Mouse (Mus musculus) kidney, embryonic 15.5 days (tissue): ENCODE data around the gene Pla2g12a. TPM values are rescaled to one million over a fixed set of nuclear protein-coding genes. Genes with fewer than 3 reads are reported as not detected.

Experiments
- ATAC-seq: fragments of 200-750 bp; cut with Nextera tagmentation; replicated peaks from 2 replicates; pipeline ENCODE4 v1.8.0; 2017; ENCODE audit warnings: moderate TSS enrichment; ENCODE audit not compliant: low FRiP score
- H3K27ac ChIP-seq: fragments of 300-500 bp; sonication (generic); 2 replicates; pipeline ENCODE4 v1.5.1; 2015; ENCODE audit warnings: mild to moderate bottlenecking, inconsistent platforms
- H3K27me3 ChIP-seq: fragments of 300-500 bp; sonication (generic); 2 replicates; pipeline ENCODE4 v1.6.1; 2015; ENCODE audit warnings: inconsistent platforms
- H3K36me3 ChIP-seq: fragments of 300-500 bp; sonication (generic); 2 replicates; pipeline ENCODE4 v1.6.1; 2015; ENCODE audit warnings: inconsistent platforms
- H3K4me1 ChIP-seq: fragments of 300-500 bp; sonication (generic); 2 replicates; pipeline ENCODE4 v1.6.1; 2015; ENCODE audit warnings: inconsistent platforms
- H3K4me2 ChIP-seq: fragments of 300-500 bp; sonication (generic); 2 replicates; pipeline ENCODE4 v1.6.1; 2015; ENCODE audit warnings: moderate library complexity, mild to moderate bottlenecking, inconsistent platforms
- H3K4me3 ChIP-seq: fragments of 300-500 bp; sonication (generic); replicated peaks from 2 replicates; pipeline ENCODE4 v1.5.1; 2015; ENCODE audit warnings: mild to moderate bottlenecking, inconsistent platforms
- H3K9ac ChIP-seq: fragments of 300-500 bp; sonication (generic); 2 replicates; pipeline ENCODE4 v1.6.1; 2015; ENCODE audit warnings: mild to moderate bottlenecking, inconsistent platforms
- H3K9me3 ChIP-seq: fragments of 300-500 bp; sonication (generic); replicated peaks from 2 replicates; pipeline ENCODE4 v1.6.1; 2016; ENCODE audit warnings: inconsistent platforms
- WGBS: fragments of 180-500 bp; shearing (Covaris S2); methylation state at CpG from one replicate; pipeline ENCODE4 v1.1.7; 2015; ENCODE audit warnings: mixed read lengths; 5-methylcytosine and 5-hydroxymethylcytosine counted together
- polyA plus RNA-seq: library from polyadenylated mRNA; unstranded; fragments of >200 nt; fragmentation: Nextera tagmentation; extraction: Ambion mirVana; gene quantifications from 2 replicates; pipeline ENCODE4 v1.2.1, GENCODE M21; 2015

Gene Pla2g12a
- polyA plus RNA-seq, 1 experiment from 2014 or later = 43.8 TPM

DNA sequence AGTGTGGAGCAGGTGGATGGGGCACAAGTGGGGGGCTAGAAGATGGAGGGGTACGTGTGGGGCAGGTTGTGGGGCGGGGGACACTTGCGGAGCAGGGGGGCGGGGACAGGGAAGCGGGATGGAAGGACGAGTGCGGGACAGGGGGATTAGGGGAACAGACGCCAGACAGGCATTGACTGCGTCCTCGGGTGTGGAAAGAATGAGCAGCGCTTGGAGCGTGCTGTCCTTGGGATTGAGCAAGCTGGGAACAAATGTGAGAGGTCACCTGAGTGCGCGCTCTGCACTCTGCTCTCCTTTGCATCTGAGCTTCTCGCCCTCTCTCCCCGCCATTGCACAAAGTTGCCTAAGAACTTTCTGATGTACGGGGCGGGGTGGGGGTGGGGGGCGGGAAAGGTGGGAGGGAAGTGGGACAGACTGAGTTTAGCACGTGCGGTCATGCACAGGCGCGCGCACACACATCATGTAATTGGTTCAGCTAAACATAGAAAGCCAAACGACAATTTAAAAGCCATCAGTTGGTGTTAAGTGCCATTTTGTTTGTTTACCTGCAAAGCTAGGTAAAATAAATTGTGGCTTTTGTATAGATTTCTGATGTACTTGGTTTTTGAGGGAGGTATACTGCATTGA is 838 bp downstream of the Pla2g12a start:
- under 1% methylated on average over 25 of the region's 25 CpGs for WGBS
- Histone ChIP-seq H3K36me3 (no peaks in the 10 kb centered on the region), H3K27ac (peak overlapping the region; percentile 81), H3K4me1 (peaks cover 17% of the 10 kb centered on the region), H3K9ac (peak overlapping the region; percentile 67), H3K9me3 (no peaks in the 10 kb centered on the region), H3K4me3 (peak overlapping the region; percentile 71), H3K4me2 (peak overlapping the region; percentile 90), H3K27me3 (no peaks in the 10 kb centered on the region)
- ATAC-seq = peak; percentile 70

DNA sequence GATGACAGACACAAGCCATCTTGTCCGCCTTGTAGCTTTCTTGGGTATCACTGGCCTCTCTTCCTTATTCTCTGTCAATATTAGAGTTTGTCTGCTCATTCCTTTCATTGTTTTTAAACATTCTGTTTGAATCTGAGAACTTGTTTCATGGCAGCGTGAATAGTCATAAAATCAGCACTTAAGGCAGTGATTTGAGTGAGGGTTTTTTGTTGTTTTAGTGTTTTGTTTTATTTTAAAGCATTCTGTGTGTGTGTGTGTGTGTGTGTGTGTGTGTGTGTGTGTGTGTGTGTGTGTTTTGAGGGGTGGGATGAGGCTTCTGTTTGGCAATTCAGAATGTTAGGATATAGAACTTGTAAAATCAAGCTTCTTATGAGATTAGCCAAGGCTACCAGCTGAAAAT is 1.5 kb downstream of the Pla2g12a start:
- Histone ChIP-seq H3K27me3 (no peaks in the 10 kb centered on the region), H3K4me3 (peak overlapping the region; percentile 71), H3K9ac (no peak overlapping the region), H3K9me3 (no peaks in the 10 kb centered on the region), H3K4me2 (peak overlapping the region; percentile 90), H3K27ac (no peak overlapping the region), H3K36me3 (no peaks in the 10 kb centered on the region), H3K4me1 (peaks cover 17% of the 10 kb centered on the region)
- WGBS = 76% methylated on average over 2 of the region's 2 CpGs
- ATAC-seq = no peak

DNA sequence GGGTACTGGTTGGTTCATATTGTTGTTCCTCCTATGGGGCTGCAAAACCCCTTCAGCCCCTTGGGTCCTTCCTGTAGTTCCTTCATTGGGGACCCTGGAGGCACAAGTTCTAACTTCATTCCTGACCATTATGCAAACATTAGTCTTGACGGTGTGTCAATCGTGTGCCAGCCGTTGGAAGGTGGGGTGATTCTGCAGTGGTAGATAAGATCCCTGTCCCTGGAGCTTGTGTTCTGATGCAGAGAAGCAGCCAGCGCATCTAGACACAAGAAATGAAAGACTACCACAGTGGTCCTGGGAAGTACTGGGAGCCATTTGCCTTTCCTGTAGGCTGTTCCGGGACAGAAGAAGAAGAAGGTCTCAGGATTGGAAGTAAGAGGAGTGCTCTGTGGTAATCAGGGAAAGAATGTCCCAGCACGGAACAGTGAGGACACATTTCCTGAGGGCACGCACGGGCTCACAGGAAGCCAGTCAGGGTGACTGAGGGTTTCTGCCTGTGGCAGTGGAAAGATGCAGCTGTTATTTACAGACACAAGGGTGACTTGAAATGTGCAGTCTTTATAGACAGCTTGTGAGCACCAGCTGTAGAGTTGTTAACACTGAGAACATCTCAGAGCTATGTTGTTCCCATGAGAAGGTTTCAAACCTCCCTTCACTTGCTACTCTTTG is 2.7 kb downstream of the Pla2g12a start:
- ATAC-seq = no peak
- H3K4me1 ChIP-seq = peaks cover 17% of the 10 kb centered on the region
- H3K36me3 ChIP-seq = no peaks in the 10 kb centered on the region
- no peak overlapping the region for H3K4me2 ChIP-seq
- no peak overlapping the region for H3K4me3 ChIP-seq
- 75% methylated on average over 8 of the region's 8 CpGs for WGBS
- H3K9me3 ChIP-seq = no peaks in the 10 kb centered on the region
- no peak overlapping the region for H3K9ac ChIP-seq
- H3K27me3 ChIP-seq = no peaks in the 10 kb centered on the region
- H3K27ac ChIP-seq = no peak overlapping the region

DNA sequence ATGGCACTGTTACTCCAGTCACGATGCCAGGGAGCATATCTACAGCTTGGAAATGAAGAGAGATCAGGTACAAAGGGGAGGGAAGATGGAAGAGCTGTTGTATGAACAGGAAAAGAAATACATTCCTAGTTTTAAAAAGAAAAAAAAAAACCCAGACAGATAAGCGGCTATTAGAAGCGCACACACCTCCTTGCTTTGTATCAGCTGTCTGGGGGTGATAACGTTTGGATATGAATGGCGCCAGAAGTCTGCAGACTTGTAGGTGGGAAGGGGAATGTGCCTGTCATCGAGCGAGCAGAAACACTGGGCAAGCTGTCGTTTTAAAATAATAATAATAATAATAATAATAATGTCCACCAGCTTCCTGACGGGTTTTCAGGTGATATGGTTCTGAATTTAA is 7.2 kb downstream of the Pla2g12a start:
- H3K9ac ChIP-seq = no peak overlapping the region
- ATAC-seq = no peak

DNA sequence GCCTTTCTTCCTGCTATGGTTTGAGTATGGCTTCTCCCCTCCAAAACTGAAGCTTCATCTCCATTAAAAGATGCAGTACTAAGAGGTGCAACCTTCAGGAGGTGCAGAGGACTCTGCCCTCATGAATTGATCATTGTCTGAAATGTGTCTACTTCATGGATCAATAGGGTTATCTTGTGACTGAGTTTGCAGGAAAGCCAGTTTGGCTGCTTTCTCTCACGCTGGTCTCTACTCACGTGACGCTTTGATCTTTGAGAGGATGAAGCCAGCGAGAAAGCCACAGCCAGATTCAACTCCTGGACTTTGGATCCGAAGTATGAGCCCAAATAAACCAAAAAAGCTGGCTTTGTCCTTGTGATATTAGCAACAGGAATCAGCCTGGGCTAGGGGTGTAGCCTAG is 8.0 kb downstream of the Pla2g12a start:
- WGBS = 67% methylated on average over 5 of the region's 5 CpGs
- Histone ChIP-seq H3K4me1 (no peaks in the 10 kb centered on the region), H3K9me3 (no peaks in the 10 kb centered on the region), H3K27me3 (no peaks in the 10 kb centered on the region), H3K4me3 (no peak overlapping the region), H3K4me2 (no peak overlapping the region), H3K27ac (no peak overlapping the region), H3K36me3 (peaks cover 14% of the 10 kb centered on the region), H3K9ac (no peak overlapping the region)
- ATAC-seq = no peak

More for the DNA sequence above, 7.2 kb downstream of the Pla2g12a start:
- Histone ChIP-seq H3K36me3 (peaks cover 6% of the 10 kb centered on the region), H3K27ac (no peak overlapping the region), H3K4me1 (0 out of 2 replicates have a peak, but pooled peaks cover 3% of the 10 kb centered on the region), H3K9me3 (no peaks in the 10 kb centered on the region), H3K27me3 (no peaks in the 10 kb centered on the region), H3K4me2 (no peak overlapping the region), H3K4me3 (no peak overlapping the region)
- WGBS = 86% methylated on average over 9 of the region's 9 CpGs

DNA sequence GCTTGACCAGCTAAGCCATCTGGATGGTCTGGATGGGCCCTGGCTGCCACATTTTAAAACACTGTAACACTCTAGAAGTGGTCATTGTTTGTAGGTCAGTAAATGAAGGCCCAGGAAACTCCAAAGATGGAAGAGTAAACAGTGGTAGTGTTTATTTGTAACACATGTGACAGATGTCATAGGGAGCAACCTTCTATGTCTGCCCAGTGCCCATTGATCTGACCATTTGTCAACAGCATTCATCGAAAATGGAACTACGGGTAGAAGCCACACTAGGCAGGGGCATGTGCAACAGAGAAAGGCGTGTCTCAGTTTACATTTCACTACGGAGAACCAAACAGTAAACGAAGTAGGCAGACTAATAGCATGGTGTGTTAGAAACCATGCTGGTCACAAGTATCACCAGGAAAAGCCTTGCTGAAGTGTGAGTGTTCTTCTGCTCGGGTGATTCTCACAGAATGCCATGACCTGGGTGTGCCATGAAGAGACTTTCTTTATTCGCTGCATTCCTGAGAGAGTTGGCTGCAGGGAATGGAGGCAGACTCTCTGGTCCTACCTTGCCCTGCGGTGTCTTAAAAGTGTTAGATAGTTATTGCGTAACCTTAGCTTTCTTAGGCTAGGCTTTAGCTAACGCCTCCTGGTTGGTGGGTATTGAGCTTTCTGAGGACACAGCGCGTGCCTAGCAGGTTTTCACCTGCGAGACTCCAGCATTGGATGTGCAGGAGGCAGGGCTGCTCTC is 9.5 kb downstream of the Pla2g12a start:
- Histone ChIP-seq H3K9ac (no peak overlapping the region), H3K4me2 (no peak overlapping the region), H3K27ac (no peak overlapping the region), H3K4me3 (no peak overlapping the region), H3K36me3 (peaks cover 24% of the 10 kb centered on the region), H3K27me3 (no peaks in the 10 kb centered on the region), H3K9me3 (no peaks in the 10 kb centered on the region), H3K4me1 (no peaks in the 10 kb centered on the region)
- 84% methylated on average over 13 of the region's 13 CpGs for whole genome bisulfite sequencing
- no peak for ATAC-seq

DNA sequence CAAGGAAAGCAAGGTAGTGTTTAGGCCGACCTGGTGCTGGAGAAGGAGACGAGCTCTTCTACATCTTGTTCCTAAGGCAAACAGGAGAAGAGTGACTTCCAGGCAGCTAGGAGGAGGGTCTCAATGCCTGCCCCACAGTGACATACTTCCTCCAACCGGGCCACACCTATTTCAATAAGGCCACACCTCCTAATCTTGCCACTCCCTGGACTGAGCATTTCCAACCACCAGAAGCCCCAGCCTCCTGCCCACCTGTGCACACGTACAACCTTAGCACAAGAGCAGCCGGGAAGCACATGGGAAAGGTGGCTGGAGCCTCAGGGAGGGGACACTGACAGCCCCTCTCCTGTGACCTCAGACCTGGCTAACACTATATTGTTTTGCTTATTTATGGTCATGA is 13.6 kb downstream of the Pla2g12a start:
- no peak overlapping the region for H3K27ac ChIP-seq
- H3K9me3 ChIP-seq = no peaks in the 10 kb centered on the region
- no peak for ATAC-seq
- H3K36me3 ChIP-seq = peaks cover 27% of the 10 kb centered on the region
- H3K27me3 ChIP-seq = no peaks in the 10 kb centered on the region
- H3K9ac ChIP-seq = no peak overlapping the region
- H3K4me3 ChIP-seq = no peak overlapping the region
- 85% methylated on average over 5 of the region's 5 CpGs for whole genome bisulfite sequencing
- no peak overlapping the region for H3K4me2 ChIP-seq
- peaks cover 9% of the 10 kb centered on the region; the same call in 1 of the 2 replicates for H3K4me1 ChIP-seq

DNA sequence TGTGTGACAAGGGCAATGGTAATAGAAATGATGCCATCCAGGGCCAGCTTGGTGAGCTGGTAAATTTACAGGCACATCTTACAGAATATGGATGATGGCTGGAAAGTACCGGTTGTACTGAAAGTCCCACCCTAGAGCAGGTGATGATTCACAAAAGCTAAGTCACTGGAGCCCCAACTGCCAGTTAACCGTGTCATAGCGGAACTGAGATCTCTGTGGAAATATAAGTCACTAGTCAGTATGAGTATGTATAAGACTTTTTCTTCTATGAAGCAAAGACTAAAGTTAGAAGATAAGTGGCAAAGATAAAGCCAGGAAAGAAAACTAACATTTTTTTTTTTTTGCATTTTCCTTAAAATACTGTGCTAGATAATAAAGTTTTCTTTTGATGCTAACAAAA is 14.7 kb downstream of the Pla2g12a start:
- Histone ChIP-seq H3K4me1 (peaks cover 14% of the 10 kb centered on the region), H3K4me2 (no peak overlapping the region), H3K27ac (no peak overlapping the region), H3K9me3 (no peaks in the 10 kb centered on the region), H3K9ac (no peak overlapping the region), H3K36me3 (peaks cover 27% of the 10 kb centered on the region), H3K27me3 (no peaks in the 10 kb centered on the region), H3K4me3 (no peak overlapping the region)
- no peak for ATAC-seq
- 91% methylated on average over 3 of the region's 3 CpGs for WGBS

DNA sequence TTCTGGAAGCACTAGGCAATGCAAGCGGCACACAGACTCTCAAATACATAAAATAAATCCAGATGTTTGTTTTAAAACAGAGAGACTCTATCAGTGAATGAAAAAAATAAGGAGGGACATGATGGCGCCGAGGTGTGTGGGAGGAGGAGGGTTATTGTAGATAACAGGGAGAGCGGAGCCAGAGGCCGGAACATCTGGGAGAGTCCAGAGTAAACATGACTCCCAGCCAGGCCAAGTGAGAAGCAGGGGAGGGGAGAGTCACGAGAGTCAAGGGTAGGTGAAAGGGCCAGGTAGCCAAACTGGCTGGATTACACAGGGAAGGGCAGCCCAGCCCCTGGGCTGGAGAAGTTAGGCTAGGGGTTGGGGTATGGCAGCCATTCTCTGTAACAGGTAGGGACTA is 18.2 kb downstream of the Pla2g12a start:
- no peak overlapping the region for H3K27ac ChIP-seq
- H3K4me1 ChIP-seq = peaks cover 22% of the 10 kb centered on the region
- H3K9me3 ChIP-seq = no peaks in the 10 kb centered on the region
- no peak for ATAC-seq
- H3K4me3 ChIP-seq = no peak overlapping the region
- 27% methylated on average over 6 of the region's 6 CpGs for WGBS
- H3K27me3 ChIP-seq = no peaks in the 10 kb centered on the region
- H3K36me3 ChIP-seq = peaks cover 14% of the 10 kb centered on the region
- no peak overlapping the region for H3K4me2 ChIP-seq
- no peak overlapping the region for H3K9ac ChIP-seq

DNA sequence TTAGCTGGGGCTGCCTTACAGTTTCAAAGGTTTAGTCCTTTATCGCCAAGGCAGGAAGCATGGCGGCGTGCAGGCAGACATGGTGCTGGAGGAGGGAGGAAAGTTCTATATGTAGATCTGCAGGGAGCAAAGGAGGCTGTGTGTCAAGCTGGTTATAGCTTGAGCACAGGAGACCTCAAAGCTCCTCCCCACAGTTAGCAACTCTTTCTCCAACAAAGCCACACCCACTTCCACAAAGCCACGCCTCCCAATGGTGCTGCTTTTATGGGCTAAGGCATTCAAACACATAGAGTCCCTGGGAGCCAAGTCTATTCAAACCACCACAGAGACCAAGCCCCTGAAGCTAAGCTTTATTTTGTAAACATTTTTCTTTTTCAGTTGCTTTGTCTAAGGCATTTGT is 20.5 kb downstream of the Pla2g12a start:
- Histone ChIP-seq H3K4me3 (no peak overlapping the region), H3K27me3 (no peaks in the 10 kb centered on the region), H3K9ac (no peak overlapping the region), H3K4me1 (peaks cover 35% of the 10 kb centered on the region), H3K27ac (no peak overlapping the region), H3K36me3 (no peaks in the 10 kb centered on the region), H3K9me3 (no peaks in the 10 kb centered on the region), H3K4me2 (no peak overlapping the region)
- no peak for ATAC-seq
- WGBS = 65% methylated on average over 4 of the region's 4 CpGs

DNA sequence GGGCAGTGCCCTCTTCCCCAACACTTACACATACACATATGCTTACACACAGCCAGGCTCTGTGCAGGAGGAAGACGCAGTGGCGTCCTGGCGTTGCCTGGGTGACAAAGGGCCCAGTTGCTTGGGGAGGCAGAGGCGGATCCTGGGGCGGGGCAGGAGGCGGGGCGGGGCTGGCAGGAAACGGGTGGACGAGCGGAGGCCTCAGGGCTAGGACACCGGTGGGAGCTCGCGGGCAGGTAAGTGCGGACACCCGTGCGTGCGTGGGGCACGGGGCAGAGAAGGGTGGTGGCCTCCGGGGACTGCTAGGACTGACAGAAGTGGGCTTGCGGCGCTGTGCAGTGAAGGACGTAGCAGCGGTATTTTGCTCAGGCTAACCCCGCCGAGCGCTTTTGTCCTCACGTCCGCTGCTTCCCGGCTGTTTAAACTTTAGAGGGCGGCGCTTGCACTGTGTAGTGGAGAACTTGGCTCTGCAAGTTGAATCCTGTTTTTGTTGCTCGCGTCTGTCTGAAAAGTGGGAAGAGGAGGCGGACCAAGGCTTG is 22.9 kb downstream of the Pla2g12a start, which contains the start of gene Casp6:
TSS of gene Casp6 (plus strand) at position 155 of the 539 bp plus-strand sequence.
- Histone ChIP-seq H3K27me3 (no peaks in the 10 kb centered on the region), H3K4me2 (peak within 1 kb of the TSS; percentile 76), H3K27ac (peak within 1 kb of the TSS; percentile 76), H3K9me3 (no peaks in the 10 kb centered on the region), H3K4me3 (peak within 1 kb of the TSS; percentile 71), H3K4me1 (peaks cover 30% of the 10 kb centered on the region), H3K9ac (peak within 1 kb of the TSS; percentile 67), H3K36me3 (peaks cover 10% of the 10 kb centered on the region)
- whole genome bisulfite sequencing = under 1% methylated on average over 34 of the region's 34 CpGs
- ATAC-seq = peak; percentile 96

DNA sequence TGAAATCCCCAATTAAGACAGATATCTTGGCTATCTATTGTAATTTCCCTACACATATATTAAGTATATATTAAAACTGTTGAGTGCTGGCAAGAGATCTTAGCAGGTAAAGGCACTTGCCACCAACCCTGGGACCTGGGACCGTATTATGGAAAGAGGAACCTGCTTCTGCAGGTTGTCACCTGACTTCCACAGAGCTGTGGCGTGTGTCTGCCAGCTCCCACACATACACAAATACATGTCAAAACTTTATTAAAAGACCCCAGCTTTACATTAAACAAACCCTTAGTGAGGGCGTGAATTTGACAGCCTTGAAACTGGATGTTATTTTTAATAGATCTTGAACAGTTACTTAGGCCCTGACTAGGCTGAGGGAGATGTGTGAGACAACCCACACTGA is 25.0 kb downstream of the Pla2g12a start:
- H3K27ac ChIP-seq = no peak overlapping the region
- H3K9ac ChIP-seq = no peak overlapping the region
- no peaks in the 10 kb centered on the region for H3K27me3 ChIP-seq
- H3K4me1 ChIP-seq = peaks cover 21% of the 10 kb centered on the region
- peaks cover 21% of the 10 kb centered on the region for H3K36me3 ChIP-seq
- no peak for ATAC-seq
- H3K9me3 ChIP-seq = no peaks in the 10 kb centered on the region
- H3K4me2 ChIP-seq = no peak overlapping the region
- 90% methylated on average over 3 of the region's 3 CpGs for WGBS
- no peak overlapping the region for H3K4me3 ChIP-seq
